Mouse (Mus musculus) mature B cell (primary cell): Measurements from ENCODE around the gene Tasp1.
"Not testable (repeated sequence)": the region's sequence is repeated elsewhere in the genome, so short reads cannot be mapped to it uniquely, and the experiment has no call there.

Source experiments
- in situ Hi-C: fragments of 300-500 bp; cut with MboI; formaldehyde crosslinking; loops from 2 replicates; pipeline ENCODE4 v1.14.3; 2019

Gene Tasp1

GRCm38 (mm10) chr2:139883581-139884263, 182.9 kb downstream of the Tasp1 start:
- in situ Hi-C loops = no loop called here

GRCm38 (mm10) chr2:139878052-139878621, 188.5 kb downstream of the Tasp1 start:
- in situ Hi-C loops = no loop called here

GRCm38 (mm10) chr2:139875876-139876275, 190.7 kb downstream of the Tasp1 start:
- in situ Hi-C loops = no loop called here

- in situ Hi-C loops = no loop called here
These were observed 192.4 kb downstream of the Tasp1 start for GRCm38 (mm10) chr2:139874173-139874572.

GRCm38 (mm10) chr2:139873762-139874161, 192.8 kb downstream of the Tasp1 start:
- in situ Hi-C loops = no loop called here

- in situ Hi-C loops = not testable (repeated sequence)
These were observed 197.5 kb downstream of the Tasp1 start for GRCm38 (mm10) chr2:139869071-139869470.

- in situ Hi-C loops = not testable (repeated sequence)
These were observed 203.2 kb downstream of the Tasp1 start for GRCm38 (mm10) chr2:139863396-139863795.

GRCm38 (mm10) chr2:139860133-139860494, 206.5 kb downstream of the Tasp1 start:
- in situ Hi-C loops = no loop called here

GRCm38 (mm10) chr2:139859424-139860132, 207.0 kb downstream of the Tasp1 start:
- in situ Hi-C loops = no loop called here

- in situ Hi-C loops = no loop called here
These were observed 217.0 kb downstream of the Tasp1 start for GRCm38 (mm10) chr2:139849621-139850020.

GRCm38 (mm10) chr2:139841359-139841758, 225.2 kb downstream of the Tasp1 start:
- in situ Hi-C loops = no loop called here

GRCm38 (mm10) chr2:139840941-139841340, 225.7 kb downstream of the Tasp1 start:
- in situ Hi-C loops = no loop called here

GRCm38 (mm10) chr2:139821589-139822378, 244.8 kb downstream of the Tasp1 start:
- in situ Hi-C loops = no loop called here

- in situ Hi-C loops = no loop called here
These were observed 249.3 kb downstream of the Tasp1 start for GRCm38 (mm10) chr2:139817275-139817674.

- in situ Hi-C loops = no loop called here
These were observed 258.7 kb downstream of the Tasp1 start for GRCm38 (mm10) chr2:139807887-139808286.

GRCm38 (mm10) chr2:139804041-139804440, 262.6 kb downstream of the Tasp1 start:
- in situ Hi-C loops = no loop called here

GRCm38 (mm10) chr2:139792345-139793120, 274.1 kb downstream of the Tasp1 start:
- in situ Hi-C loops = no loop called here

GRCm38 (mm10) chr2:139788658-139789057, 277.9 kb downstream of the Tasp1 start:
- in situ Hi-C loops = no loop called here

- in situ Hi-C loops = no loop called here
These were observed 281.7 kb downstream of the Tasp1 start for GRCm38 (mm10) chr2:139784946-139785345.

GRCm38 (mm10) chr2:139784465-139784864, 282.1 kb downstream of the Tasp1 start:
- in situ Hi-C loops = no loop called here
